Mouse (Mus musculus) liver, adult 2 months (tissue): ENCODE measurements around the gene Il10rb.

Source experiments
- CTCF ChIP-seq: fragments of 200-500 bp; IDR thresholded peaks from 2 replicates; pipeline ENCODE4 v1.5.1; 2011; ENCODE audit warnings: low read depth, low read length, control low read depth
- POLR2A ChIP-seq: fragments of 200-500 bp; IDR thresholded peaks from 2 replicates; pipeline ENCODE4 v1.6.1; 2011; ENCODE audit warnings: low read length, control low read depth; ENCODE audit not compliant: insufficient read depth; ENCODE audit errors: extremely low read depth

DNA sequence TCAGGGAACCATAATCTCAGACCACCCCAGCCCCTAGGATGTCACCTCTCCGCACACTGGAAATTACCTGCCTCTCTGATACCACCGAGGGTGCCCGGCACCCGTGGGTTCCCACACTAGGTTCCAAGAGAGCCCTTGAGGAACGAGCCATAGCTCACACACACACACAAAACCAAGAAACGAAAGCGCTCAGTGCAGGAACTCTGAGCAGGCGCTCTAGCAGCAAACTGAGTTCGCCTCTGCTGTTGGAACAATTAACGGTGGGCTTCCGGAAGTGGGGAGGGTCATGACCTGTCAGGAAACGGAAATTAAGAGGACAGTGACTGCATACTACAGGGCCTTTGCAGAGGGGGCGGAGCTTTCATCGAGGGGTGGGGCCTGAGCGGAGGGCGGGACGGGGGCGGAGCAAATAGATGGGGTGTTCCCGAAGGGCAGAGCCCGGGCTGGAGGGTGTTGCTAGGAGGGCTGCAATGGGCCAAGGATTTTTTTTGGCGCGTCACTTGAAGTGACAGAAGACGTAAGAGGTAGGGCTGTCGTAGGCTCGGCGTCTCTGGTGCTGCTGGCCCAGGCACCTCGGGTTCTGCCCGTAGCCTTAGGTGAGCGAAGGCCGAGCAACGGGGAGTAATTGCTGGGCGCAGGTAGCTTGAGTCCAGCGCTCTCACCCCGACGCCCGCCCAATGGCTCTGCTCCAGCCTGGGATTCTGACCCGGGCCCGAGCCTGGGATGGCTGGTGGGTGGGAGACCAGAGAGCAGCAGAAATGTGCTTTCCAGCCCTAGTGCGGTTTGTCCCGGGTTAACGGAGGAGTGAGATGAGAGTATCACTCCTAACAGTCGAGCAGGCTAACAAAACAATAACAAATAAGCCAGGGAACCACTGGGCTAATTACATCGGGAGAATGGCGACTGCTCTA, 58.9 kb downstream of the Il10rb start:
- TF ChIP-seq POLR2A (peak; percentile 47; the same call in 1 of the 2 replicates), CTCF (no peak)
